Mouse (Mus musculus) left cerebral cortex, postnatal 10 days (tissue): Measurements from ENCODE around the gene Mllt11. TPM values are rescaled to one million over a fixed set of nuclear protein-coding genes. Genes with fewer than 3 reads are reported as not detected.

ENCODE experiments used
- DNase-seq, 2 experiments: peaks; one replicate each; pipeline ENCODE4 v3.0.0; 2021 to 2022; ENCODE audit warnings: low spot score in 2 of 2, mixed read lengths in 1 of 2; ENCODE audit errors: extremely low spot score in 1 of 2
- intact Hi-C: fragments of 180-260 bp; cut with DNase I; formaldehyde crosslinking; loops from one replicate; pipeline ENCODE4 v1.15.1; 2025
- total RNA-seq, 2 experiments: library from RNA; stranded (reverse); gene quantifications; 2 replicates each; pipeline ENCODE4 v1.2.3; 2021

Gene Mllt11
- 100 to 1,000 TPM; 599 to 606 TPM for total RNA-seq

GRCm38 (mm10) chr3:95231298-95232221 lies at the start of gene Mllt11:
Gene Mllt11, minus strand, starts transcription at chr3:95232171.
- DNase-seq = no peak
- intact Hi-C loops = no loop called here

- peak; percentile 98 to 99 for DNase-seq
- intact Hi-C loops = no loop called here
These were observed 49.5 kb upstream of the Mllt11 start, which contains the start of the genes Mindy1 and Prune1 for GRCm38 (mm10) chr3:95281216-95282126. Gene Mindy1, plus strand, starts transcription at chr3:95281345. Gene Prune1, minus strand, starts transcription at chr3:95282076.

- intact Hi-C loops = no loop called here
- DNase-seq = peak in 1 of 2 experiments; percentile 29
These were observed 48.8 kb upstream of the Mllt11 start for GRCm38 (mm10) chr3:95280747-95281146.

GRCm38 (mm10) chr3:95277149-95277551 lies 45.2 kb upstream of the Mllt11 start:
- intact Hi-C loops = no loop called here
- peak in 1 of 2 experiments; percentile 42 for DNase-seq

GRCm38 (mm10) chr3:95276428-95276934 lies 44.5 kb upstream of the Mllt11 start:
- intact Hi-C loops = no loop called here
- DNase-seq = no peak

- no peak for DNase-seq
These were observed 43.2 kb upstream of the Mllt11 start for GRCm38 (mm10) chr3:95275161-95275560.

GRCm38 (mm10) chr3:95274453-95274852 lies 42.5 kb upstream of the Mllt11 start:
- intact Hi-C loops = no loop called here
- no peak for DNase-seq

More at GRCm38 (mm10) chr3:95275161-95275560, 43.2 kb upstream of the Mllt11 start:
- intact Hi-C loops = no loop called here

GRCm38 (mm10) chr3:95273471-95273870 lies 41.5 kb upstream of the Mllt11 start:
- DNase-seq = peak in 1 of 2 experiments; percentile 29

GRCm38 (mm10) chr3:95270766-95271364 lies 38.9 kb upstream of the Mllt11 start:
- no peak for DNase-seq

More at GRCm38 (mm10) chr3:95273471-95273870, 41.5 kb upstream of the Mllt11 start:
- intact Hi-C loops = no loop called here

GRCm38 (mm10) chr3:95269789-95270188 lies 37.8 kb upstream of the Mllt11 start:
- DNase-seq = no peak
- intact Hi-C loops = loop anchor here (5.0 kb wide), 2 partner anchors 42 to 127 kb away; partner anchors contain the start of genes Cdc42se1 and Tnfaip8l2

More at GRCm38 (mm10) chr3:95270766-95271364, 38.9 kb upstream of the Mllt11 start:
- intact Hi-C loops = no loop called here

GRCm38 (mm10) chr3:95267855-95268254 lies 35.9 kb upstream of the Mllt11 start:
- intact Hi-C loops = loop anchor here (5.0 kb wide), 2 partner anchors 41 to 126 kb away; partner anchors contain the start of genes Cdc42se1 and Tnfaip8l2

GRCm38 (mm10) chr3:95266052-95266451 lies 34.1 kb upstream of the Mllt11 start:
- no peak for DNase-seq
- intact Hi-C loops = loop anchor here (5.0 kb wide), 2 partner anchors 39 to 124 kb away; partner anchors contain the start of genes Cdc42se1 and Tnfaip8l2

More at GRCm38 (mm10) chr3:95267855-95268254, 35.9 kb upstream of the Mllt11 start:
- DNase-seq = no peak

- DNase-seq = no peak
- intact Hi-C loops = loop anchor here (5.0 kb wide), 2 partner anchors 37 to 122 kb away; partner anchors contain the start of genes Cdc42se1 and Tnfaip8l2
These were observed 32.8 kb upstream of the Mllt11 start for GRCm38 (mm10) chr3:95264724-95265123.

- DNase-seq = peak in 1 of 2 experiments; percentile 86
- intact Hi-C loops = no loop called here
These were observed 31.2 kb upstream of the Mllt11 start for GRCm38 (mm10) chr3:95263089-95263739.

- intact Hi-C loops = no loop called here
- DNase-seq = no peak
These were observed 30.0 kb upstream of the Mllt11 start for GRCm38 (mm10) chr3:95261975-95262374.

GRCm38 (mm10) chr3:95256931-95257330 lies 25.0 kb upstream of the Mllt11 start:
- intact Hi-C loops = no loop called here
- DNase-seq = no peak

GRCm38 (mm10) chr3:95250783-95251424 lies 18.9 kb upstream of the Mllt11 start, which contains the start of gene Bnipl:
Gene Bnipl, minus strand, starts transcription at chr3:95251193.
- intact Hi-C loops = no loop called here
- DNase-seq = no peak
